Mouse (Mus musculus): ENCODE measurements at regions not wholly inside any gene's neighbourhood (a gene's known extent, or its start where the extent isn't known, plus 50 kb on each side); places are given as distances from the start of the nearest gene placed in this dataset.

- Histone ChIP-seq H3K27me3 (ENCODE audit: control insufficient read depth, insufficient read depth, low read length) (no peaks in the 10 kb centered on the region), H3K36me3 (ENCODE audit: control insufficient read depth, insufficient read depth, low read length) (no peaks in the 10 kb centered on the region), H3K4me2 (ENCODE audit: low read length) (no peak overlapping the region), H3K4me1 (ENCODE audit: control insufficient read depth in 2 of 2, insufficient read depth in 2 of 2, low read length in 2 of 2) (peaks cover 0 to 4% of the 10 kb centered on the region in 2 experiments; a peak in 2 of 4 replicates), H3K27ac (replicated peaks in 1 of 2; ENCODE audit: control insufficient read depth in 1 of 2, insufficient read depth in 1 of 2, low read depth in 2 of 2, low read length in 2 of 2) (peak overlapping the region; percentile 69 to 70), H3K9ac (ENCODE audit: low read length) (no peak overlapping the region), H3K4me3 (ENCODE audit: control insufficient read depth in 1 of 2, insufficient read depth in 1 of 2, low read depth in 1 of 2, low read length in 2 of 2) (no peak overlapping the region), H3K9me3 (ENCODE audit: control insufficient read depth, low read length) (no peaks in the 10 kb centered on the region)
- ATAC-seq (ENCODE audit: insufficient number of reproducible peaks, insufficient read depth, low FRiP score, low read depth): no peak
- 52% methylated on average over 5 of the region's 5 CpGs for WGBS
Observed at GRCm38 (mm10) chr6:4418941-4419351, 85.7 kb upstream of the Col1a2 start.

GRCm38 (mm10) chr6:4421466-4421865, 83.1 kb upstream of the Col1a2 start:
- H3K4me3 ChIP-seq (ENCODE audit: control insufficient read depth in 1 of 2, insufficient read depth in 1 of 2, low read depth in 1 of 2, low read length in 2 of 2): no peak overlapping the region
- WGBS: 80% methylated on average over 7 of the region's 7 CpGs
- no peaks in the 10 kb centered on the region for H3K36me3 ChIP-seq (ENCODE audit: control insufficient read depth, insufficient read depth, low read length)
- H3K9me3 ChIP-seq (ENCODE audit: control insufficient read depth, low read length): no peaks in the 10 kb centered on the region
- H3K27ac ChIP-seq (replicated peaks in 1 of 2; ENCODE audit: control insufficient read depth in 1 of 2, insufficient read depth in 1 of 2, low read depth in 2 of 2, low read length in 2 of 2): no peak overlapping the region
- no peak overlapping the region for H3K9ac ChIP-seq (ENCODE audit: low read length)
- H3K4me1 ChIP-seq (ENCODE audit: control insufficient read depth in 2 of 2, insufficient read depth in 2 of 2, low read length in 2 of 2): peaks cover 0 to 4% of the 10 kb centered on the region in 2 experiments; a peak in 2 of 4 replicates
- ATAC-seq (ENCODE audit: insufficient number of reproducible peaks, insufficient read depth, low FRiP score, low read depth): no peak
- H3K4me2 ChIP-seq (ENCODE audit: low read length): no peak overlapping the region
- no peaks in the 10 kb centered on the region for H3K27me3 ChIP-seq (ENCODE audit: control insufficient read depth, insufficient read depth, low read length)

- Histone ChIP-seq H3K27me3 (ENCODE audit: control insufficient read depth, insufficient read depth, low read length) (no peaks in the 10 kb centered on the region), H3K9me3 (ENCODE audit: control insufficient read depth, low read length) (no peaks in the 10 kb centered on the region), H3K4me2 (ENCODE audit: low read length) (no peak overlapping the region), H3K27ac (replicated peaks in 1 of 2; ENCODE audit: control insufficient read depth in 1 of 2, insufficient read depth in 1 of 2, low read depth in 2 of 2, low read length in 2 of 2) (no peak overlapping the region), H3K4me1 (ENCODE audit: control insufficient read depth in 2 of 2, insufficient read depth in 2 of 2, low read length in 2 of 2) (no peaks in the 10 kb centered on the region), H3K4me3 (ENCODE audit: control insufficient read depth in 1 of 2, insufficient read depth in 1 of 2, low read depth in 1 of 2, low read length in 2 of 2) (no peak overlapping the region), H3K9ac (ENCODE audit: low read length) (no peak overlapping the region), H3K36me3 (ENCODE audit: control insufficient read depth, insufficient read depth, low read length) (no peaks in the 10 kb centered on the region)
- no peak for ATAC-seq (ENCODE audit: insufficient number of reproducible peaks, insufficient read depth, low FRiP score, low read depth)
- WGBS: 74% methylated on average over 4 of the region's 4 CpGs
Observed at GRCm38 (mm10) chr6:4427122-4427521, 77.5 kb upstream of the Col1a2 start.

- H3K4me3 ChIP-seq (ENCODE audit: control insufficient read depth in 1 of 2, insufficient read depth in 1 of 2, low read depth in 1 of 2, low read length in 2 of 2): no peak overlapping the region
- no peak overlapping the region for H3K9ac ChIP-seq (ENCODE audit: low read length)
- no peak for ATAC-seq (ENCODE audit: insufficient number of reproducible peaks, insufficient read depth, low FRiP score, low read depth)
- H3K27ac ChIP-seq (replicated peaks in 1 of 2; ENCODE audit: control insufficient read depth in 1 of 2, insufficient read depth in 1 of 2, low read depth in 2 of 2, low read length in 2 of 2): peak overlapping the region; percentile 54 to 76; a peak in 3 of 4 replicates
- 66% methylated on average over 1 of the region's 1 CpGs for WGBS
- no peaks in the 10 kb centered on the region for H3K36me3 ChIP-seq (ENCODE audit: control insufficient read depth, insufficient read depth, low read length)
- no peaks in the 10 kb centered on the region for H3K9me3 ChIP-seq (ENCODE audit: control insufficient read depth, low read length)
- H3K4me2 ChIP-seq (ENCODE audit: low read length): no peak overlapping the region
- H3K4me1 ChIP-seq (ENCODE audit: control insufficient read depth in 2 of 2, insufficient read depth in 2 of 2, low read length in 2 of 2): no peaks in the 10 kb centered on the region
- H3K27me3 ChIP-seq (ENCODE audit: control insufficient read depth, insufficient read depth, low read length): no peaks in the 10 kb centered on the region
Observed at GRCm38 (mm10) chr6:4430704-4431310, 73.8 kb upstream of the Col1a2 start.

GRCm38 (mm10) chr6:4432192-4432591, 72.4 kb upstream of the Col1a2 start:
- H3K36me3 ChIP-seq (ENCODE audit: control insufficient read depth, insufficient read depth, low read length): no peaks in the 10 kb centered on the region
- H3K9ac ChIP-seq (ENCODE audit: low read length): no peak overlapping the region
- H3K27me3 ChIP-seq (ENCODE audit: control insufficient read depth, insufficient read depth, low read length): no peaks in the 10 kb centered on the region
- no peak overlapping the region for H3K4me2 ChIP-seq (ENCODE audit: low read length)
- no peak for ATAC-seq (ENCODE audit: insufficient number of reproducible peaks, insufficient read depth, low FRiP score, low read depth)
- WGBS: 84% methylated on average over 8 of the region's 8 CpGs
- no peaks in the 10 kb centered on the region for H3K9me3 ChIP-seq (ENCODE audit: control insufficient read depth, low read length)
- H3K4me3 ChIP-seq (ENCODE audit: control insufficient read depth in 1 of 2, insufficient read depth in 1 of 2, low read depth in 1 of 2, low read length in 2 of 2): no peak overlapping the region
- H3K27ac ChIP-seq (replicated peaks in 1 of 2; ENCODE audit: control insufficient read depth in 1 of 2, insufficient read depth in 1 of 2, low read depth in 2 of 2, low read length in 2 of 2): no peak overlapping the region
- H3K4me1 ChIP-seq (ENCODE audit: control insufficient read depth in 2 of 2, insufficient read depth in 2 of 2, low read length in 2 of 2): no peaks in the 10 kb centered on the region

- no peak overlapping the region for H3K4me2 ChIP-seq (ENCODE audit: low read length)
- no peak overlapping the region for H3K27ac ChIP-seq (replicated peaks in 1 of 2; ENCODE audit: control insufficient read depth in 1 of 2, insufficient read depth in 1 of 2, low read depth in 2 of 2, low read length in 2 of 2)
- ATAC-seq (ENCODE audit: insufficient number of reproducible peaks, insufficient read depth, low FRiP score, low read depth): no peak
- no peak overlapping the region for H3K4me3 ChIP-seq (ENCODE audit: control insufficient read depth in 1 of 2, insufficient read depth in 1 of 2, low read depth in 1 of 2, low read length in 2 of 2)
- H3K4me1 ChIP-seq (ENCODE audit: control insufficient read depth in 2 of 2, insufficient read depth in 2 of 2, low read length in 2 of 2): no peaks in the 10 kb centered on the region
- no peaks in the 10 kb centered on the region for H3K36me3 ChIP-seq (ENCODE audit: control insufficient read depth, insufficient read depth, low read length)
- no peaks in the 10 kb centered on the region for H3K9me3 ChIP-seq (ENCODE audit: control insufficient read depth, low read length)
- WGBS: 62% methylated on average over 4 of the region's 4 CpGs
- H3K27me3 ChIP-seq (ENCODE audit: control insufficient read depth, insufficient read depth, low read length): no peaks in the 10 kb centered on the region
- no peak overlapping the region for H3K9ac ChIP-seq (ENCODE audit: low read length)
Observed at GRCm38 (mm10) chr6:4436439-4436838, 68.2 kb upstream of the Col1a2 start.

- H3K4me3 ChIP-seq (ENCODE audit: control insufficient read depth in 1 of 2, insufficient read depth in 1 of 2, low read depth in 1 of 2, low read length in 2 of 2): no peak overlapping the region
- no peaks in the 10 kb centered on the region for H3K4me1 ChIP-seq (ENCODE audit: control insufficient read depth in 2 of 2, insufficient read depth in 2 of 2, low read length in 2 of 2)
- no peak overlapping the region for H3K4me2 ChIP-seq (ENCODE audit: low read length)
- H3K9ac ChIP-seq (ENCODE audit: low read length): no peak overlapping the region
- no peak overlapping the region for H3K27ac ChIP-seq (replicated peaks in 1 of 2; ENCODE audit: control insufficient read depth in 1 of 2, insufficient read depth in 1 of 2, low read depth in 2 of 2, low read length in 2 of 2)
- no peaks in the 10 kb centered on the region for H3K27me3 ChIP-seq (ENCODE audit: control insufficient read depth, insufficient read depth, low read length)
- no peak for ATAC-seq (ENCODE audit: insufficient number of reproducible peaks, insufficient read depth, low FRiP score, low read depth)
- WGBS: 40% methylated on average over 1 of the region's 1 CpGs
- H3K36me3 ChIP-seq (ENCODE audit: control insufficient read depth, insufficient read depth, low read length): no peaks in the 10 kb centered on the region
- no peaks in the 10 kb centered on the region for H3K9me3 ChIP-seq (ENCODE audit: control insufficient read depth, low read length)
Observed at GRCm38 (mm10) chr6:4436874-4437273, 67.7 kb upstream of the Col1a2 start.

- H3K4me2 ChIP-seq (ENCODE audit: low read length): no peak overlapping the region
- H3K27ac ChIP-seq (replicated peaks in 1 of 2; ENCODE audit: control insufficient read depth in 1 of 2, insufficient read depth in 1 of 2, low read depth in 2 of 2, low read length in 2 of 2): no peak overlapping the region
- no peaks in the 10 kb centered on the region for H3K9me3 ChIP-seq (ENCODE audit: control insufficient read depth, low read length)
- H3K27me3 ChIP-seq (ENCODE audit: control insufficient read depth, insufficient read depth, low read length): no peaks in the 10 kb centered on the region
- H3K4me1 ChIP-seq (ENCODE audit: control insufficient read depth in 2 of 2, insufficient read depth in 2 of 2, low read length in 2 of 2): no peaks in the 10 kb centered on the region
- no peak overlapping the region for H3K4me3 ChIP-seq (ENCODE audit: control insufficient read depth in 1 of 2, insufficient read depth in 1 of 2, low read depth in 1 of 2, low read length in 2 of 2)
- ATAC-seq (ENCODE audit: insufficient number of reproducible peaks, insufficient read depth, low FRiP score, low read depth): no peak
- H3K36me3 ChIP-seq (ENCODE audit: control insufficient read depth, insufficient read depth, low read length): no peaks in the 10 kb centered on the region
- 68% methylated on average over 4 of the region's 4 CpGs for WGBS
- no peak overlapping the region for H3K9ac ChIP-seq (ENCODE audit: low read length)
Observed at GRCm38 (mm10) chr6:4441618-4442167, 62.9 kb upstream of the Col1a2 start.
